Mouse (Mus musculus) liver, adult 2 months (tissue): ENCODE measurements around the gene Gm37240. TPM values are rescaled to one million over a fixed set of nuclear protein-coding genes. Genes with fewer than 3 reads are reported as not detected.

Experiments used
- DNase-seq: peaks from one replicate; pipeline ENCODE4 v3.0.0-alpha.2; 2011; ENCODE audit warnings: low read depth, low spot score; ENCODE audit errors: extremely low read depth
- H3K27ac ChIP-seq: fragments of 200-500 bp; replicated peaks from 2 replicates; pipeline ENCODE4 v1.5.1; 2012; ENCODE audit warnings: low read depth, mild to moderate bottlenecking, control low read depth, inconsistent platforms, low read length; ENCODE audit not compliant: insufficient read depth
- H3K27me3 ChIP-seq: fragments of 200-500 bp; 2 replicates; pipeline ENCODE4 v1.6.1; 2012; ENCODE audit warnings: mild to moderate bottlenecking, moderate library complexity, low read length, inconsistent platforms; ENCODE audit not compliant: control insufficient read depth, insufficient read depth
- H3K36me3 ChIP-seq: fragments of 200-500 bp; 2 replicates; pipeline ENCODE4 v1.6.1; 2012; ENCODE audit warnings: low read length, inconsistent platforms; ENCODE audit not compliant: control insufficient read depth, insufficient read depth
- H3K4me1 ChIP-seq: fragments of 200-500 bp; 2 replicates; pipeline ENCODE4 v1.6.1; 2011; ENCODE audit warnings: low read length; ENCODE audit not compliant: control insufficient read depth, insufficient read depth
- H3K4me3 ChIP-seq: fragments of 200-500 bp; 2 replicates; pipeline ENCODE4 v1.5.1; 2011; ENCODE audit warnings: low read depth, mild to moderate bottlenecking, control low read depth, low read length, moderate library complexity; ENCODE audit not compliant: insufficient read depth
- H3K79me2 ChIP-seq: fragments of 200-500 bp; 2 replicates; pipeline ENCODE4 v1.6.1; 2012; ENCODE audit warnings: inconsistent platforms, mild to moderate bottlenecking, low read length, moderate library complexity; ENCODE audit not compliant: control insufficient read depth, insufficient read depth
- H3K9ac ChIP-seq: fragments of 200-500 bp; 2 replicates; pipeline ENCODE4 v1.6.1; 2012; ENCODE audit warnings: low read depth, mild to moderate bottlenecking, control low read depth, inconsistent platforms, low read length
- CTCF ChIP-seq: fragments of 200-500 bp; IDR thresholded peaks from 2 replicates; pipeline ENCODE4 v1.5.1; 2011; ENCODE audit warnings: low read depth, low read length, control low read depth
- POLR2A ChIP-seq: fragments of 200-500 bp; IDR thresholded peaks from 2 replicates; pipeline ENCODE4 v1.6.1; 2011; ENCODE audit warnings: low read length, control low read depth; ENCODE audit not compliant: insufficient read depth; ENCODE audit errors: extremely low read depth
- WGBS: fragments of 180-500 bp; shearing (Covaris S2); methylation state at CpG from one replicate; pipeline ENCODE4 v1.1.7; 2018; 5-methylcytosine and 5-hydroxymethylcytosine counted together
- polyA plus RNA-seq: library from polyadenylated mRNA; depleted of rRNA; stranded (reverse); fragments of >200 nt; gene quantifications from 2 replicates; pipeline ENCODE4 v1.2.3, GENCODE M21; 2012
- total RNA-seq: library from RNA; depleted of rRNA; stranded (reverse); fragments of >200 nt; gene quantifications from 2 replicates; pipeline ENCODE4 v1.2.3, GENCODE M21; 2014

The Gm37240 gene
- total and polyA plus RNA-seq, 2 experiments, result 2.2 to 6.9 TPM

DNA sequence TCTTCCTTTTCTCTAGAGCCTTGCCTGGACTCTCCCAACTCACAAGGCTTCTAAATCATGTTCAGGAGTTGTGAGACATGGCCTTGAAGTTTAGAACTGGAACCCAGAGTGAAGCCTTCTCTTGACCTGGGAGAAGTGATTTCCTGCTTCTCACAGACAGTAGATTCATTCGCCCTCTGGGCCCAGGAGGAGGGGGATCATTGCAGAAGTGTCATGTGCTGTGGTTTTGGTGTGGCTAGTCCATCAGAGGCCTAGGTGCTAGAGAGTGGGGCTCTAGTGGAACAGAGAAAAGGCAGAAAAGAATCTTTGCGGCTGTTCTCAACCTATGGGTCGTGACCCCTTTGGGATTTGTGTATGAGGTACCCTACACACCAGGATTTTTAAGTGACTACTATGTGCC lies 724.9 kb downstream of the Gm37240 start:
- DNase-seq, result no peak
- Histone ChIP-seq H3K27ac (no peak overlapping the region), H3K4me1 (no peaks in the 10 kb centered on the region), H3K79me2 (no peaks in the 10 kb centered on the region), H3K36me3 (no peaks in the 10 kb centered on the region), H3K27me3 (no peaks in the 10 kb centered on the region), H3K9ac (no peak overlapping the region), H3K4me3 (no peak overlapping the region)
- no peak for TF ChIP-seq POLR2A
- TF ChIP-seq CTCF, result no peak
- 86% methylated on average over 3 of the region's 3 CpGs for WGBS

DNA sequence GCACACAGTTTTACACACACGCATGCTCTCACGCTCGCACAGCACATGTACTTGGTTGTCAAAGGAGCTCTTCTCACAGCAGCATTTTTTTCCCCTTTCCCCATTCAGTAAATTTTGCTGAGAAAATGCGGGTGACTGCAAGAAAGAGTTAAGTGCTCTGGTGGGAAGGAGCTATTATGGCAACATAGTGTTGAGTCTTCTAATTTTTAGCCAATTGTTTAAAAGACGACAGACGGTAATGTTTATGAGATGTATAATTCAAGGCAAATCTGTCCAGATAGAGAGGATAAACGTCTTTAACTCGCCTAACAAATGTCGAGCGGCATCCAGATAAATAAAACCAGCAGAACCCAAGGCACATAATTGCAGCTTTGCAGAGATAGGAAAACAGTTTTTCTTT lies 726.5 kb downstream of the Gm37240 start:
- Histone ChIP-seq H3K4me3 (no peak overlapping the region), H3K27me3 (no peaks in the 10 kb centered on the region), H3K4me1 (no peaks in the 10 kb centered on the region), H3K36me3 (no peaks in the 10 kb centered on the region), H3K27ac (no peak overlapping the region), H3K9ac (no peak overlapping the region), H3K79me2 (no peaks in the 10 kb centered on the region)
- no peak for DNase-seq
- 85% methylated on average over 10 of the region's 10 CpGs for WGBS
- TF ChIP-seq POLR2A, result no peak
- no peak for TF ChIP-seq CTCF

DNA sequence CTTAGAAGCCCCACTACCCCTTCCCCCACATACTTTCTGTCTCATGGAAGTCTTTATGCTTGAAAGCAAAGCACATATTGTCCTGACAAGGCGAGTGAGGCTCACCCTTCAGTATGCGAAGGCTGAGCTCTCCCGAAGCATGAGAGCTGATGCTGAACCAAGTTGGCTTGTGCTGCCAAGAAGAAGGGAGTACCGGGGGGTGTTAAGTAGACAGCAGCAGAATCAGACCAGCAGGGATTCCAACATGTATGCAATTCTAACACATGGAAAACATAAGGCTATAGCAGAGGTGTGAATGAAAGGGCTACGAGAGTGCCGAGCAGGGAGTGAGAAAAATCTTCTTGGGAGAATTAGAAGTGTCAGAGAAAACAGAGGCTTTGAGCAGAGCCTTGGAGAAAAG lies 727.7 kb downstream of the Gm37240 start:
- no peak for DNase-seq
- Histone ChIP-seq H3K27me3 (no peaks in the 10 kb centered on the region), H3K9ac (no peak overlapping the region), H3K27ac (no peak overlapping the region), H3K4me3 (no peak overlapping the region), H3K4me1 (no peaks in the 10 kb centered on the region), H3K36me3 (no peaks in the 10 kb centered on the region), H3K79me2 (no peaks in the 10 kb centered on the region)
- TF ChIP-seq CTCF (no peak), POLR2A (no peak)
- whole genome bisulfite sequencing, result 88% methylated on average over 6 of the region's 6 CpGs

- TF ChIP-seq CTCF (no peak), POLR2A (no peak)
- WGBS, result 77% methylated on average over 4 of the region's 4 CpGs
- no peaks in the 10 kb centered on the region for H3K27me3 ChIP-seq
- no peaks in the 10 kb centered on the region for H3K4me1 ChIP-seq
- H3K36me3 ChIP-seq, result no peaks in the 10 kb centered on the region
- H3K4me3 ChIP-seq, result no peak overlapping the region
- DNase-seq, result no peak
- no peak overlapping the region for H3K27ac ChIP-seq
- H3K9ac ChIP-seq, result no peak overlapping the region
- H3K79me2 ChIP-seq, result no peaks in the 10 kb centered on the region
These were observed 738.5 kb downstream of the Gm37240 start for GRCm38 (mm10) chr3:85148816-85149215.

GRCm38 (mm10) chr3:85148038-85148550 lies 739.2 kb downstream of the Gm37240 start:
- Histone ChIP-seq H3K9ac (no peak overlapping the region), H3K36me3 (no peaks in the 10 kb centered on the region), H3K79me2 (no peaks in the 10 kb centered on the region), H3K4me3 (no peak overlapping the region), H3K27ac (no peak overlapping the region), H3K27me3 (no peaks in the 10 kb centered on the region), H3K4me1 (no peaks in the 10 kb centered on the region)
- DNase-seq, result no peak
- 89% methylated on average over 6 of the region's 6 CpGs for WGBS
- TF ChIP-seq CTCF (no peak), POLR2A (no peak)

DNA sequence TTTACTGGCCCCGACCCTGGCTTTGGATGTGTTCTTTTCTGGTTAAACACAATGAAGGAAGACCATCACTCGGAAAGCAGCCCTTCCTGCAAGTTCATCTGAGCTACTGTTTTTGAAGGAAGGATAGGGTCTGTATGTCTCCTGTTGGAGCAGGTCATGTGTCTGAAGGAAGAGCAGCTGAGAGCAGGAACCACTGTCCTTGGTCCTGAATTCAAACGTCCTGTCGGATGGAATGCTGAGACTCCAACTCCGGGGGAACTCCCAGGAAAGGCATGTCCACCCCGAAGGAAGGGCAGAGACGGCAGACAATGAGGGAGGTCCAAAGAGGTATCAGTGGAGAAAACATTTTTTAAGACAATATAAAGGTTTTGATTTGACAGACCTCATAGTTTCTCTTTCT lies 741.8 kb downstream of the Gm37240 start:
- Histone ChIP-seq H3K79me2 (no peaks in the 10 kb centered on the region), H3K4me3 (no peak overlapping the region), H3K27ac (no peak overlapping the region), H3K27me3 (no peaks in the 10 kb centered on the region), H3K36me3 (no peaks in the 10 kb centered on the region), H3K9ac (no peak overlapping the region), H3K4me1 (no peaks in the 10 kb centered on the region)
- WGBS, result 27% methylated on average over 7 of the region's 7 CpGs
- no peak for DNase-seq
- no peak for TF ChIP-seq POLR2A
- TF ChIP-seq CTCF, result no peak
